Mouse (Mus musculus) forebrain, embryonic 11.5 days (tissue): ENCODE measurements around the gene Tm9sf4. TPM values are rescaled to one million over a fixed set of nuclear protein-coding genes. Genes with fewer than 3 reads are reported as not detected.
A peak's percentile ranks its signal among the peaks of the same experiment; 100 is the strongest.

Experiments used
- ATAC-seq: fragments of 200-750 bp; cut with Nextera tagmentation; replicated peaks from 2 replicates; pipeline ENCODE4 v1.8.0; 2017; ENCODE audit warnings: moderate TSS enrichment; ENCODE audit not compliant: low FRiP score
- DNase-seq: peaks from one replicate; pipeline ENCODE4 v3.0.0-alpha.2; 2017; ENCODE audit warnings: low spot score
- H3K27ac ChIP-seq: fragments of 300-500 bp; sonication (generic); 2 replicates; pipeline ENCODE4 v1.5.1; 2014; ENCODE audit warnings: low read depth, low read length
- H3K27me3 ChIP-seq: fragments of 300-500 bp; sonication (generic); 2 replicates; pipeline ENCODE4 v1.6.1; 2014; ENCODE audit warnings: mild to moderate bottlenecking, low read length, mixed read lengths; ENCODE audit not compliant: control insufficient read depth, insufficient read depth
- H3K36me3 ChIP-seq: fragments of 300-500 bp; sonication (generic); 2 replicates; pipeline ENCODE4 v1.6.1; 2014; ENCODE audit warnings: mild to moderate bottlenecking, low read length, moderate library complexity, mixed read lengths; ENCODE audit not compliant: control insufficient read depth, insufficient read depth
- H3K4me1 ChIP-seq: fragments of 300-500 bp; sonication (generic); replicated peaks from 2 replicates; pipeline ENCODE4 v1.6.1; 2014; ENCODE audit warnings: low read length, mixed read lengths; ENCODE audit not compliant: control insufficient read depth, insufficient read depth
- H3K4me2 ChIP-seq: fragments of 300-500 bp; sonication (generic); 2 replicates; pipeline ENCODE4 v1.6.1; 2014; ENCODE audit warnings: low read depth, mild to moderate bottlenecking, low read length, moderate library complexity, mixed read lengths; ENCODE audit not compliant: severe bottlenecking
- H3K4me3 ChIP-seq: fragments of 300-500 bp; sonication (generic); 2 replicates; pipeline ENCODE4 v1.5.1; 2014; ENCODE audit warnings: low read depth, low read length
- H3K9ac ChIP-seq: fragments of 300-500 bp; sonication (generic); 2 replicates; pipeline ENCODE4 v1.6.1; 2014; ENCODE audit warnings: low read length
- H3K9me3 ChIP-seq: fragments of 300-500 bp; sonication (generic); 2 replicates; pipeline ENCODE4 v1.6.1; 2016; ENCODE audit warnings: low read length, mixed read lengths; ENCODE audit not compliant: control insufficient read depth
- WGBS: fragments of 180-500 bp; shearing (Covaris S2); extraction: QIAGEN DNeasy Blood & Tissue Kit; methylation state at CpG from one replicate; pipeline ENCODE4 v1.1.7; 2014; 5-methylcytosine and 5-hydroxymethylcytosine counted together
- polyA plus RNA-seq: library from polyadenylated mRNA; unstranded; fragments of >200 nt; fragmentation: Nextera tagmentation; extraction: Ambion mirVana; gene quantifications from 2 replicates; pipeline ENCODE4 v1.2.1, GENCODE M21; 2014

The Tm9sf4 gene
- polyA plus RNA-seq, 1 experiment from 2014 or later = 79.4 TPM

DNA sequence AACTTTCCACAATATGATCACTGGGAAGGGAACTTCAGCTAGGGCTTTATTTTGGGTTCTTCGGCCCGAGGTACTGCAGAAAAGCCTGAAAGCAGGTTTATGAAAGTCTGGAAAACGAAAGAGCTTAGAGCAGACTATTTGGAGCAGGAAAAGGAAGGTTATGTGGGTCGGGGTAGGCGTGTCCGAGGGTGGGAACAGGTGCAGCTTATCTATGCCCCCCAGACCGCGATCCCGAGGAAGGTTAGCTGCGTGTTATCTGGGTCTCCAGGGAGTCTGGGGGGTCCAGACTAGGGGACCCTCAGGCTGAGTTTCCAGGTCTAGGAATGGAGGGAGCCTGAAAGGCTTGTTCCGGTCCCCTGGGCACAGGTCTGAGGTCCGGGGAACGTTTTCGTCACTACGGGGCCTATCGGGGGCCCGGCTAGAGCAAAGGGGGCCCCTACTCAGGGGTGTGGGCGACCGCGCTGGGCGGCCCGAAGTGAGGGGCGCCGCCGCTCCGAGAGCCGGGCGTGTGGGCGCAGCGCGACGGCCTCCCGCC is 79.7 kb downstream of the Tm9sf4 start:
- ATAC-seq = peak; percentile 78
- no peak for DNase-seq
- Histone ChIP-seq H3K9me3 (no peaks in the 10 kb centered on the region), H3K4me1 (peaks cover 6% of the 10 kb centered on the region; the same call in 1 of the 2 replicates), H3K4me3 (peak overlapping the region; percentile 99), H3K27me3 (no peaks in the 10 kb centered on the region), H3K4me2 (peak overlapping the region; percentile 87), H3K27ac (peak overlapping the region; percentile 81), H3K36me3 (no peaks in the 10 kb centered on the region; the same call in 1 of the 2 replicates), H3K9ac (peak overlapping the region; percentile 99)
- under 1% methylated on average over 33 of the region's 33 CpGs for WGBS

DNA sequence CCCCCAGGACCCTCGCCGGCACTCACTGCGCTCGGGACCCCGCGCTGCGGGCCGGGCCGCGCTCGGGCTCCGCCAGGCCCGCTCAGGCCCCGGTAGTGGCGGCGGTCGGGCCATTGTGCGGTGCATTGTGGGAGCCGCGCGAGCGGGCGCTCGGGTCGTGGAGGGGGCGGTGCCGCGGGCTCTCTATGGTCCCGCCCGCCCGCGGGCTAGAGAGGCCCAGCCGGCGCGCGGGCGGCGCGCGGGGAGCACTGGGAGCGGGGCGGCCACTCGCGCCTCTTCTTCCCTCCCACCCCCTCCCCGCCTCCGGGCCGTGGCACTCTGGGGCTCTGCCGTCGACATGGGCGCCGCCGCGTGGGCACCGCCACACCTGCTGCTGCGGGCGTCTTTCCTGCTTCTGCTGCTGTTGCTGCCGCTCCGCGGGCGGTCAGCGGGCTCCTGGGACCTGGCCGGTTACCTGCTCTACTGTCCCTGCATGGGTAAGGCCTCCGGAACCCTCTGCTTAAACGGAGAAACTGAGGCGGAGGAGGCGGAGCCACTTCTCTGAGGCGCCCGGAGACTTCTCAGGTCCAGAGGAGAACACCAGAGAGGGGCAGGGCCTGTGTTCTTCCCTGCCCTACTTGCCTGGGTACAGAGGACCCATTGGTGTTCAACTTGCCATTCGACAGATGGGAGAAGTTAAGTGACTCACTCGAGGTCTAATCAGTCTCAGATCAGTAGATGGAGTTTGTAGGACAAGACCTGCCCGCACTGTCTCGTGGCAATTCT is 80.3 kb downstream of the Tm9sf4 start, which contains the start of the genes Plagl2 and Pofut1:
Gene Plagl2 (minus strand): TSS at position 177 of the 765 bp plus-strand sequence.
Gene Pofut1 (plus strand): TSS at position 284 of the 765 bp plus-strand sequence.
- peak; percentile 97 for ATAC-seq
- H3K4me3 ChIP-seq = peak within 1 kb of the TSS; percentile 99
- no peaks in the 10 kb centered on the region for H3K36me3 ChIP-seq
- H3K9ac ChIP-seq = peak within 1 kb of the TSS; percentile 99
- H3K27me3 ChIP-seq = no peaks in the 10 kb centered on the region
- DNase-seq = peak; percentile 94
- H3K4me1 ChIP-seq = peaks cover 6% of the 10 kb centered on the region; the same call in 1 of the 2 replicates
- no peaks in the 10 kb centered on the region for H3K9me3 ChIP-seq
- peak within 1 kb of the TSS; percentile 81 for H3K27ac ChIP-seq
- WGBS = under 1% methylated on average over 56 of the region's 72 CpGs
- peak within 1 kb of the TSS; percentile 87 for H3K4me2 ChIP-seq

GRCm38 (mm10) chr2:153242156-153242555 is 81.1 kb downstream of the Tm9sf4 start:
- peak overlapping the region; percentile 99 for H3K4me3 ChIP-seq
- H3K27ac ChIP-seq = no peak overlapping the region
- peak overlapping the region; percentile 99 for H3K9ac ChIP-seq
- peak; percentile 29 for DNase-seq
- H3K4me1 ChIP-seq = peaks cover 6% of the 10 kb centered on the region; the same call in 1 of the 2 replicates
- H3K4me2 ChIP-seq = peak overlapping the region; percentile 87
- no peaks in the 10 kb centered on the region for H3K9me3 ChIP-seq
- H3K36me3 ChIP-seq = no peaks in the 10 kb centered on the region
- no peaks in the 10 kb centered on the region for H3K27me3 ChIP-seq
- 67% methylated on average over 6 of the region's 6 CpGs for WGBS
- ATAC-seq = no peak

- WGBS = 99% methylated on average over 5 of the region's 5 CpGs
- H3K4me2 ChIP-seq = no peak overlapping the region
- H3K27ac ChIP-seq = no peak overlapping the region
- H3K9me3 ChIP-seq = no peaks in the 10 kb centered on the region
- DNase-seq (no peak), ATAC-seq (no peak)
- H3K4me3 ChIP-seq = no peak overlapping the region
- H3K4me1 ChIP-seq = no peaks in the 10 kb centered on the region
- H3K36me3 ChIP-seq = no peaks in the 10 kb centered on the region; the same call in 1 of the 2 replicates
- no peak overlapping the region for H3K9ac ChIP-seq
- no peaks in the 10 kb centered on the region for H3K27me3 ChIP-seq
Measured at GRCm38 (mm10) chr2:153249751-153250150, 88.6 kb downstream of the Tm9sf4 start.

DNA sequence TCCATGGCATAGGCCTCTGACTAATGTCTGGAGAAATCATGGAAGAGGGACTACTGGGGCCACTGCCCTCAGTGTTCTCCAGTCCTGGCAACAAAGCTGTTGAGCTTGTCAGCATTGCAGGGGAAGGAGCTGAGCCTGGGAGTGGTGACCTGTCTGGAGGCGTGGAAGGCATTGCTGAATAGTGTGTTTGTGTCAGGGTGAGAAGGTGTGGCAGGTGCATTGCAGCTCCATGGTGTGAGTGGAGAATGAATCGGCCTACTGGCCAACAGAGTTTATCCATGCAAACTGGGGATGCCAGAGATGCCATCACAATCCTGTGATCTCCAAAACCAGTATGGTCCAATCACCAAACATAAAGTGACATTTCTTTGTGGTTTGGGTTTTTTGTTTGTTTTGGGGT is 95.5 kb downstream of the Tm9sf4 start:
- H3K27me3 ChIP-seq = no peaks in the 10 kb centered on the region
- H3K36me3 ChIP-seq = peaks cover 5% of the 10 kb centered on the region
- 92% methylated on average over 2 of the region's 2 CpGs for WGBS
- ATAC-seq = no peak
- no peak overlapping the region for H3K27ac ChIP-seq
- H3K9me3 ChIP-seq = no peaks in the 10 kb centered on the region
- no peak overlapping the region for H3K4me2 ChIP-seq
- DNase-seq = no peak
- H3K4me3 ChIP-seq = no peak overlapping the region
- H3K4me1 ChIP-seq = no peaks in the 10 kb centered on the region
- H3K9ac ChIP-seq = no peak overlapping the region

DNA sequence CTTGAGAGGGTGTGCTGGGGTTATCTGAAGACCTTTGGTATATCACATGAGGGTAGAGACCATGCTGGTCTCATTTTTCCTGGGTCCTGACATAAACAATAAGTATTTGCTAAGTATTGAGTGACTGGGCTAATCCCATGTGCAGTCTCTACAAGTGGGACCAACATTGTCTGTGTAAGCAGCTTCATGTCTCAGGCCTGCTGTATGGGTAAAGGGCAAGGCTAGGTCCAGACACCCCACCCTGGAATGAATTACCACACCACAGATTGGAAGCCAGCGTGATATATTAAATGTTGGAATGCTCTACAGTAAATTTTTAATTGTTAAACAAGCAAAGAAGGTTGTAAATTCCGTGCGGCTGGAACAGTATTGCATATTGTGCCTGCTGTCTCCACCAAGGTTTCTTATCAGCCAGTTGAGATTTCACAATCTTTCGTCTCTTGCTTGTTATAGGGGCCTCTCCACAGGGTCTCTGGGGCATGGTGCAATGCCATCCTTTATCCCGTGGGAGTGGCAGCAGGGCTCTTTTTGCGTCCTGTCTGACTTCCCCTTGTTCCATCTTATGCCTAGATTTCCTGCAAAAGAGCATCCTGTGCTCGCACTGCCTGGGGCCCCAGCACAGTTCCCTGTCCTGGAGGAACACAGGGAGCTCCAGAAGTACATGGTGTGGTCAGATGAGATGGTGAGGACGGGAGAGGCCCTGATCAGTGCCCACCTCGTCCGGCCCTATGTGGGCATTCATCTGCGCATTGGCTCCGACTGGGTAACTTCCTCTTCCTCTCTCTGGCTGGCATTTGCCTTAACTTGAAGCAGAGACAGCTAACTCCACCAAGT is 98.1 kb downstream of the Tm9sf4 start:
- Histone ChIP-seq H3K9ac (no peak overlapping the region), H3K9me3 (no peaks in the 10 kb centered on the region), H3K27me3 (no peaks in the 10 kb centered on the region), H3K4me2 (no peak overlapping the region), H3K4me1 (no peaks in the 10 kb centered on the region), H3K36me3 (peaks cover 5% of the 10 kb centered on the region), H3K4me3 (no peak overlapping the region), H3K27ac (no peak overlapping the region)
- DNase-seq (no peak), ATAC-seq (no peak)
- WGBS = 89% methylated on average over 12 of the region's 12 CpGs

Other genes with a start within 250 kb of the Tm9sf4 start
- gene Mylk2, start 250.0 kb upstream of the Tm9sf4 start, polyA plus RNA-seq = not detected in 2 replicates
- 1.4 and 2.3 TPM in 2 replicates for gene Foxs1, start 228.1 kb upstream of the Tm9sf4 start, polyA plus RNA-seq
- gene Dusp15, start 209.6 kb upstream of the Tm9sf4 start, polyA plus RNA-seq = 0.80 and 0.99 TPM in 2 replicates
- 1.5 and 1.6 TPM in 2 replicates for gene Ttll9, start 198.8 kb upstream of the Tm9sf4 start, polyA plus RNA-seq
- gene Pdrg1, start 145.9 kb upstream of the Tm9sf4 start, polyA plus RNA-seq = 64.9 and 77.5 TPM in 2 replicates
- gene Xkr7, start 129.5 kb upstream of the Tm9sf4 start, polyA plus RNA-seq = 0.09 and 0.24 TPM in 2 replicates
- gene Ccm2l, start 95.3 kb upstream of the Tm9sf4 start, polyA plus RNA-seq = 0.99 and 1.3 TPM in 2 replicates
- 1.8 TPM in 2 replicates for gene Hck, start 52.8 kb upstream of the Tm9sf4 start, polyA plus RNA-seq
- 4.8 and 5.6 TPM in 2 replicates for gene Tspyl3, start 64.1 kb downstream of the Tm9sf4 start, polyA plus RNA-seq
- 37.4 and 40.4 TPM in 2 replicates for gene Plagl2, start 80.1 kb downstream of the Tm9sf4 start, polyA plus RNA-seq
- 7.2 and 8.1 TPM in 2 replicates for gene Pofut1, start 80.2 kb downstream of the Tm9sf4 start, polyA plus RNA-seq
- 7.1 and 7.4 TPM in 2 replicates for gene Kif3b, start 130.1 kb downstream of the Tm9sf4 start, polyA plus RNA-seq
- 25.4 TPM in 2 replicates for gene Asxl1, start 184.5 kb downstream of the Tm9sf4 start, polyA plus RNA-seq